Mouse (Mus musculus): ENCODE results near the gene Fthl17f. TPM values are rescaled to one million over a fixed set of nuclear protein-coding genes. Genes with fewer than 3 reads are reported as not detected.
"Not testable (repeated sequence)": the region's sequence is repeated elsewhere in the genome, so short reads cannot be mapped to it uniquely, and the experiment has no call there.

Gene Fthl17f
- polyA plus RNA-seq, 2 experiments, result not detected

- 21% methylated on average over 6 of the region's 9 CpGs for WGBS (ENCODE audit: insufficient replicate concordance)
- not testable (repeated sequence) for ATAC-seq (ENCODE audit: insufficient read depth); H3K4me2 ChIP-seq (ENCODE audit: low read depth); DNase-seq (ENCODE audit: low read depth in 3 of 3, low spot score in 3 of 3); H3K4me1 ChIP-seq (replicated peaks; ENCODE audit: control insufficient read depth in 2 of 2, insufficient read depth in 2 of 2, low read length in 1 of 2); H3K27me3 ChIP-seq (ENCODE audit: control insufficient read depth, insufficient read depth, low read length); H3K4me3 ChIP-seq (ENCODE audit: insufficient read depth in 1 of 2, low read depth in 2 of 2, low read length in 2 of 2); H3K27ac ChIP-seq; H3K9ac ChIP-seq (replicated peaks); H3K36me3 ChIP-seq (replicated peaks; ENCODE audit: control insufficient read depth, insufficient read depth, low read depth); H3K9me3 ChIP-seq (ENCODE audit: control insufficient read depth, low read length)
- TF ChIP-seq CTCF (IDR thresholded peaks at IDR 0.05; ENCODE audit: low read depth), result peak; percentile 48
Observed at GRCm38 (mm10) chrX:9060952-9061351, 1.9 kb upstream of the Fthl17f start.

- H3K9ac ChIP-seq (replicated peaks), result no peak overlapping the region
- no peak overlapping the region for H3K27ac ChIP-seq
- DNase-seq (ENCODE audit: low read depth in 3 of 3, low spot score in 3 of 3), result no peak
- ATAC-seq (ENCODE audit: insufficient read depth), result no peak
- H3K36me3 ChIP-seq (replicated peaks; ENCODE audit: control insufficient read depth, insufficient read depth, low read depth), result no peaks in the 10 kb centered on the region
- TF ChIP-seq CTCF (IDR thresholded peaks at IDR 0.05; ENCODE audit: low read depth) (no peak), EP300 (IDR thresholded peaks at IDR 0.05; ENCODE audit: low read depth) (no peak)
- no peak overlapping the region for H3K4me2 ChIP-seq (ENCODE audit: low read depth)
- H3K27me3 ChIP-seq (ENCODE audit: control insufficient read depth, insufficient read depth, low read length), result no peaks in the 10 kb centered on the region
- H3K4me1 ChIP-seq (replicated peaks; ENCODE audit: control insufficient read depth in 2 of 2, insufficient read depth in 2 of 2, low read length in 1 of 2), result no peaks in the 10 kb centered on the region
- 57% methylated on average over 4 of the region's 4 CpGs for WGBS (ENCODE audit: insufficient replicate concordance)
- H3K4me3 ChIP-seq (ENCODE audit: insufficient read depth in 1 of 2, low read depth in 2 of 2, low read length in 2 of 2), result no peak overlapping the region
- H3K9me3 ChIP-seq (ENCODE audit: control insufficient read depth, low read length), result no peaks in the 10 kb centered on the region
Observed at GRCm38 (mm10) chrX:9062101-9062500, 714 bp upstream of the Fthl17f start.

- not testable (repeated sequence) for H3K9me3 ChIP-seq (ENCODE audit: control insufficient read depth, low read length); H3K4me1 ChIP-seq (replicated peaks; ENCODE audit: control insufficient read depth in 2 of 2, insufficient read depth in 2 of 2, low read length in 1 of 2); ATAC-seq (ENCODE audit: insufficient read depth); H3K27ac ChIP-seq; H3K27me3 ChIP-seq (ENCODE audit: control insufficient read depth, insufficient read depth, low read length); H3K4me3 ChIP-seq (ENCODE audit: insufficient read depth in 1 of 2, low read depth in 2 of 2, low read length in 2 of 2); H3K9ac ChIP-seq (replicated peaks); DNase-seq (ENCODE audit: low read depth in 3 of 3, low spot score in 3 of 3); H3K36me3 ChIP-seq (replicated peaks; ENCODE audit: control insufficient read depth, insufficient read depth, low read depth); H3K4me2 ChIP-seq (ENCODE audit: low read depth)
- WGBS (ENCODE audit: insufficient replicate concordance), result 14% methylated on average over 9 of the region's 10 CpGs
- TF ChIP-seq CTCF (IDR thresholded peaks at IDR 0.05; ENCODE audit: low read depth), result peak; percentile 53
Observed at GRCm38 (mm10) chrX:9077699-9078098, 14.9 kb downstream of the Fthl17f start.

GRCm38 (mm10) chrX:9095066-9095465, 32.3 kb downstream of the Fthl17f start:
- not testable (repeated sequence) for H3K9me3 ChIP-seq (ENCODE audit: control insufficient read depth, low read length); DNase-seq (ENCODE audit: low read depth in 3 of 3, low spot score in 3 of 3); H3K4me1 ChIP-seq (replicated peaks; ENCODE audit: control insufficient read depth in 2 of 2, insufficient read depth in 2 of 2, low read length in 1 of 2)

GRCm38 (mm10) chrX:9104262-9104661, 41.4 kb downstream of the Fthl17f start, which contains the start of gene 4930402K13Rik:
Gene 4930402K13Rik, plus strand, starts transcription at chrX:9104562.
- no peak for TF ChIP-seq CTCF (IDR thresholded peaks at IDR 0.05; ENCODE audit: low read depth)
- WGBS (ENCODE audit: insufficient replicate concordance), result 82% methylated on average over 6 of the region's 6 CpGs
- no peaks in the 10 kb centered on the region for H3K27me3 ChIP-seq (ENCODE audit: control insufficient read depth, insufficient read depth, low read length)
- DNase-seq (ENCODE audit: low read depth in 3 of 3, low spot score in 3 of 3), result no peak
- ATAC-seq (ENCODE audit: insufficient read depth), result no peak
- no peak within 1 kb of the TSS for H3K4me3 ChIP-seq (ENCODE audit: insufficient read depth in 1 of 2, low read depth in 2 of 2, low read length in 2 of 2)
- no peak within 1 kb of the TSS for H3K27ac ChIP-seq
- no peaks in the 10 kb centered on the region for H3K4me1 ChIP-seq (replicated peaks; ENCODE audit: control insufficient read depth in 2 of 2, insufficient read depth in 2 of 2, low read length in 1 of 2)
- H3K9ac ChIP-seq (replicated peaks), result no peak within 1 kb of the TSS
- no peaks in the 10 kb centered on the region for H3K36me3 ChIP-seq (replicated peaks; ENCODE audit: control insufficient read depth, insufficient read depth, low read depth)
- H3K9me3 ChIP-seq (ENCODE audit: control insufficient read depth, low read length), result no peaks in the 10 kb centered on the region
- H3K4me2 ChIP-seq (ENCODE audit: low read depth), result no peak within 1 kb of the TSS

More at GRCm38 (mm10) chrX:9095066-9095465, 32.3 kb downstream of the Fthl17f start:
- H3K9ac ChIP-seq (replicated peaks); H3K36me3 ChIP-seq (replicated peaks; ENCODE audit: control insufficient read depth, insufficient read depth, low read depth); H3K27me3 ChIP-seq (ENCODE audit: control insufficient read depth, insufficient read depth, low read length); ATAC-seq (ENCODE audit: insufficient read depth); H3K4me2 ChIP-seq (ENCODE audit: low read depth); H3K4me3 ChIP-seq (ENCODE audit: insufficient read depth in 1 of 2, low read depth in 2 of 2, low read length in 2 of 2); H3K27ac ChIP-seq: not testable (repeated sequence)

- no peak overlapping the region for H3K9ac ChIP-seq (replicated peaks)
- H3K9me3 ChIP-seq (ENCODE audit: control insufficient read depth, low read length), result no peaks in the 10 kb centered on the region
- WGBS (ENCODE audit: insufficient replicate concordance), result 26% methylated on average over 2 of the region's 2 CpGs
- no peak overlapping the region for H3K27ac ChIP-seq
- DNase-seq (ENCODE audit: low read depth in 3 of 3, low spot score in 3 of 3) (no peak), ATAC-seq (ENCODE audit: insufficient read depth) (no peak)
- H3K4me1 ChIP-seq (replicated peaks; ENCODE audit: control insufficient read depth in 2 of 2, insufficient read depth in 2 of 2, low read length in 1 of 2), result no peaks in the 10 kb centered on the region
- H3K4me3 ChIP-seq (ENCODE audit: insufficient read depth in 1 of 2, low read depth in 2 of 2, low read length in 2 of 2), result no peak overlapping the region
- H3K36me3 ChIP-seq (replicated peaks; ENCODE audit: control insufficient read depth, insufficient read depth, low read depth), result no peaks in the 10 kb centered on the region
- no peaks in the 10 kb centered on the region for H3K27me3 ChIP-seq (ENCODE audit: control insufficient read depth, insufficient read depth, low read length)
- no peak overlapping the region for H3K4me2 ChIP-seq (ENCODE audit: low read depth)
- no peak for TF ChIP-seq EP300 (IDR thresholded peaks at IDR 0.05; ENCODE audit: low read depth)
- TF ChIP-seq CTCF (IDR thresholded peaks at IDR 0.05; ENCODE audit: low read depth), result no peak
Observed at GRCm38 (mm10) chrX:9110381-9110780, 47.6 kb downstream of the Fthl17f start.

Other genes starting within 250 kb of the Fthl17f start
- gene Gm6592, start 219.0 kb upstream of the Fthl17f start, polyA plus RNA-seq (2012; rRNA removed), result not detected in 2 replicates
- not detected in 2 replicates for gene Gm6592, start 219.0 kb upstream of the Fthl17f start, polyA plus RNA-seq (2014; fragmentation: Nextera tagmentation; extraction: Ambion mirVana)
- not detected in 2 replicates for gene Gm5751, start 188.8 kb upstream of the Fthl17f start, polyA plus RNA-seq (2012; rRNA removed)
- gene Gm5751, start 188.8 kb upstream of the Fthl17f start, polyA plus RNA-seq (2014; fragmentation: Nextera tagmentation; extraction: Ambion mirVana), result not detected in 2 replicates
- 0.11 and 0.12 TPM in 2 replicates for gene B630019K06Rik, start 170.6 kb upstream of the Fthl17f start, polyA plus RNA-seq (2012; rRNA removed)
- 0.06 and 0.13 TPM in 2 replicates for gene B630019K06Rik, start 170.6 kb upstream of the Fthl17f start, polyA plus RNA-seq (2014; fragmentation: Nextera tagmentation; extraction: Ambion mirVana)
- gene Fthl17b, start 100.0 kb upstream of the Fthl17f start, polyA plus RNA-seq (2012; rRNA removed), result not detected in 2 replicates
- gene Fthl17b, start 100.0 kb upstream of the Fthl17f start, polyA plus RNA-seq (2014; fragmentation: Nextera tagmentation; extraction: Ambion mirVana), result not detected in 2 replicates
- not detected in 2 replicates for gene Fthl17c, start 86.5 kb upstream of the Fthl17f start, polyA plus RNA-seq (2012; rRNA removed)
- gene Fthl17c, start 86.5 kb upstream of the Fthl17f start, polyA plus RNA-seq (2014; fragmentation: Nextera tagmentation; extraction: Ambion mirVana), result not detected in 2 replicates
- gene Fthl17d, start 76.3 kb upstream of the Fthl17f start, polyA plus RNA-seq (2012; rRNA removed), result not detected in 2 replicates
- gene Fthl17d, start 76.3 kb upstream of the Fthl17f start, polyA plus RNA-seq (2014; fragmentation: Nextera tagmentation; extraction: Ambion mirVana), result not detected in 2 replicates
- gene Fthl17e, start 29.5 kb upstream of the Fthl17f start, polyA plus RNA-seq (2012; rRNA removed), result not detected in 2 replicates
- not detected in 2 replicates for gene Fthl17e, start 29.5 kb upstream of the Fthl17f start, polyA plus RNA-seq (2014; fragmentation: Nextera tagmentation; extraction: Ambion mirVana)
- not detected in 2 replicates for gene 4930402K13Rik, start 41.5 kb downstream of the Fthl17f start, polyA plus RNA-seq (2012; rRNA removed)
- gene 4930402K13Rik, start 41.5 kb downstream of the Fthl17f start, polyA plus RNA-seq (2014; fragmentation: Nextera tagmentation; extraction: Ambion mirVana), result not detected in 2 replicates
- 0.02 and 0.08 TPM in 2 replicates for gene Lancl3, start 136.9 kb downstream of the Fthl17f start, polyA plus RNA-seq (2012; rRNA removed)
- 0.13 and 0.20 TPM in 2 replicates for gene Lancl3, start 136.9 kb downstream of the Fthl17f start, polyA plus RNA-seq (2014; fragmentation: Nextera tagmentation; extraction: Ambion mirVana)
- gene Gm14862, start 193.9 kb downstream of the Fthl17f start, polyA plus RNA-seq (2012; rRNA removed), result 0.41 and 1.5 TPM in 2 replicates
- gene Gm14862, start 193.9 kb downstream of the Fthl17f start, polyA plus RNA-seq (2014; fragmentation: Nextera tagmentation; extraction: Ambion mirVana), result 4.4 and 5.3 TPM in 2 replicates
- 16.9 and 18.2 TPM in 2 replicates for gene Xk, start 209.7 kb downstream of the Fthl17f start, polyA plus RNA-seq (2012; rRNA removed)
- 21.6 and 23.5 TPM in 2 replicates for gene Xk, start 209.7 kb downstream of the Fthl17f start, polyA plus RNA-seq (2014; fragmentation: Nextera tagmentation; extraction: Ambion mirVana)
- 2.2 and 3.1 TPM in 2 replicates for gene H2al1m, start 220.7 kb downstream of the Fthl17f start, polyA plus RNA-seq (2012; rRNA removed)
- gene H2al1m, start 220.7 kb downstream of the Fthl17f start, polyA plus RNA-seq (2014; fragmentation: Nextera tagmentation; extraction: Ambion mirVana), result 1.8 TPM in 2 replicates